Mouse (Mus musculus): ENCODE measurements around the gene Rabgap1l. TPM values are rescaled to one million over a fixed set of nuclear protein-coding genes. Genes with fewer than 3 reads are reported as not detected.

Rabgap1l gene
- total RNA-seq (2021), result 10 to 100 TPM; 28.0 to 34.7 TPM
- long read RNA-seq, experiment 1, partial matches to known transcripts, result 1 of 2 reads
- long read RNA-seq, experiment 1, other reads (novel, unspliced or antisense), result 1 of 2 reads
- long read RNA-seq, experiment 2, partial matches to known transcripts, result 1 of 5 reads
- long read RNA-seq, experiment 2, other reads (novel, unspliced or antisense), result 4 of 5 reads

DNA sequence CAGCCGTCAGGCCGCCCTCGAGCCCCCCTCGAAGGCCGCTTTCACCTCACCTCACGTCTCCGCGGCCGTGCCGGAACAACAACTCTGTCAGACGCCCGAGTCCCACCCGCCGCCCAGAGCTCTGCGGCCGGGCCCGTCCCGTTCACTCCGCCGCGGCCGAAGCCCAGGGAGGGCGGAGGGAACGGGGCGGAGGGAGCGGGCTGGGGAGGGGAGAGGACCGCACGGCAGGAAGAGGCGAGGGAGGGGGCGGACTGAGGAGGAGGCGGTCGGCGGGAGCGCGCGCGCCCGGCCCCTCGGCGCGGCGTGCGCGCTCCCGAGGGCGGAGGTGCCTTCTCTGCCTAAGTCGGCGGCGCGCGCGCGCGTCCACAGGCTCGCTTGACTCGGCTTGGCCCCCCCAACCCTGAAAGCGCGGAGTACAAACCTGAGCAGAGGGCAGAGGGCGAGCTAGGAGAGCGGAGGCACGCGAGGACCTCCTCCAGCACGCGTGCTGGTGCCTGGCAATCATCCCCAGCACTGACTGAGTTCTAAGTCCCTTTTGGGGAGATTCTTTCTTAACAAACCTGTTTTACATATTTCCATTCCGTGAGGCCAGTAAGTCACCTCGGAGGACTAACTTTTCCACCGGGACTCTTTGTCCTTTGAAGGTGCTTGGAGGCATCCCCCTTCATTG is at the start of gene Rabgap1l:
Gene Rabgap1l (minus strand): TSS at position 526 of the 670 bp plus-strand sequence.
- peak; percentile 62 to 69 for DNase-seq (ENCODE audit: low spot score in 2 of 2)

DNA sequence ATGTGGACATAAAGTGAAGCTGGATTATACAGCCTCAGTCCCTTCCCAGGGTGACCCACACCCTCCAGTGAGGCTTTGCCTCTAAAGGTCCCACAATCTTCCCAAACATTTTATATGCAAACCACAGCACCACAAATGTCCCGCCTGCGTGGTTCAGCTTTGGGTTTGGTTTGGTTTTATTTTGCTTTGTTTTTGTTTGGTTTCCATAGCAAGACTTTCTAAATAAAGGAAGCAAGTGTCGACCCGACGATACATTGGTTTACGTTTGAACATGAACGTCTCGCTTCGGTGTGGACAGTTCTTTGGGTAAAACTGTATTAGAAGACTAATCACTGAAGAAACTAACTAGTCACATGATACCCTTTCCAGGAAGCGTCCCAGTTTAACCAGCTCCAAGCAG is 49.6 kb upstream of the Rabgap1l start:
- no peak for DNase-seq (ENCODE audit: low spot score in 2 of 2)

DNA sequence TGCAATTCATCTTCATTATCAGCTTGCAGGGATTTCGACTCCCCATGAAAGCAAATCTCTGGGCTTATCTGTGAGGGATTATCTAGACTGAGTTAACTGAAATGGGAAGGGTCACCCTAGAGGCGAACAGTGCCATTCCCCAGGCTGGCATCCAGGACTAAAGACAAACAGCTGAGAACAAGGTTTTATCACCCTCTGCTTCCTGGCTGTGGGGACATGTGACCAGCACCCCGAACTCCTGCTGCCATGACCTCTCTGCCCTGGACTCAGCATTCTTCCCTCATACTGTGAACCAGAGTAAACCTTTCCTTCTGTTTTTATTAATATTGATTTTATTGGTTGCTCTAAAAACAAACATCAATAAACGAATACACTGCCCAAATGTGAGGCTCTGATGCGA is 47.6 kb upstream of the Rabgap1l start:
- no peak for DNase-seq (ENCODE audit: low spot score in 2 of 2)

DNA sequence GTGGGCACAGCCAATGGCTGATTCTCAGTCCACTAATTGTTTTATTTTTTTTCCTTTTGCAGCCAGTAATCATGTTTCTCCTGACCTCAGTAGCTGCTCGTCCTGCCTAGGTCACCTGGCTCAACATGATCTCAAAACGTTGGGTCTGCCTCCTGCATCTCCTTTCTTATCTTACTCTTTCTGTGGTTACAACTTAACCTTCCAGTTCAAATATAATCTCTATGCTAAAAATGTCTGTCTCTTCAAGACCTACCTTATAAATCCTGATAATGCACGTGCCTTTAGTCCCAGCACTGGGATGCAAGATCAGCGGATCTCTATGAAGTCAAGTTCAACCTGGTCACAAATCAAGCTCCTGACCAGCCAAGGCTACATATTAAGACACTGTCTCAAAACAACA is 46.1 kb upstream of the Rabgap1l start:
- no peak for DNase-seq (ENCODE audit: low spot score in 2 of 2)

DNA sequence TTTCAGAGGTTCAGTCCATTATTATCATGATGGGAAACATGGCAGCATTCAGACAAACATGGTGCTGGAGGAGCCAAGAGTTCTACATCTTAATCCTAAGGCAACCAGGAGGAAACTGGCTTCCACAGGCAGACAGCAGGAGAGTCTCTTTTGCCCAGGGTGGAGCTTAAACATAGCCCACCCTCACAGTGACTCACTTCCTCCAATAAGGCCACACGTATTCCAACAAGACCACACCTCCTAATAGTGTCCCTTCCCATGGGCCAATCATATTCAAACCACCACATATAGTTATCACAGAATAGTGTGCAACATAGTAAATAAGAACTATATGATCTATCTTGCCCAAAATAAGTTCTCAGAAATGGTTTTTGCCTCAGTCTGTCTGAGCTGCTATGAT is 41.4 kb upstream of the Rabgap1l start:
- no peak for DNase-seq (ENCODE audit: low spot score in 2 of 2)

DNA sequence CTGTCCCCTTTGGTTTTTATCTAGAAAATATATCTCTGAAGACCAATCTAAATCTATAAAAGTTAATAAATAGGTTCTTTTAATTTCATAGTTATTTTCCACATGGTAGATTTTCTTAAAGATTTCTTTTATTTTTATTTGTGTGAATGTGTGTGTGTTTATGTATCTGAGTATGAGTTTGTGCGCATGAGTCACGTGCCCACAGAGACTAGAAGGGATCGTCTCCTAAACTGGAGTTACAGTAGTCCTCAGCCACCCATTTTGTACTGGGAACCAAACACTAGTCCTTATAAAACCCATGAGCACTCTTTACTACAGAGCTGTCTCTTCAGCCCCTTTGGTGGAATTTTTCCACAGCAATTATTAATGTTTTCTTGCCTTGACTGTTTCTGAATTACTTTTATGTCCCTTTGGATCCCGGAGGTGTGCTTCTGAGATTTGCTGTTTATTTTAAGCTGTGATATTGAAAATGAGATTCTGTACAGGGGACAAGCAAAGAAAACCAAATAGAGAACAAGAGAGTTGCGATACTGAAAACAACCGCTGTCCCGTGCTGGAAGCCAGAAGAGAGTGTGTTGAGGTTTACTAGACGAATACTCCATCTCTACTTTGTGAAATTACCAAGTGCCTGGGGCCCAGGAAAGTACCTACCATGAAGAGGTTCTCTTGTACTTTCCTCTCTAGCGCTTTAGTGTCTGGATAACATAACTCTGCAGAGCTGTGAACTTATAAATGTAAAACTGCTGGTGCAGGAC is 39.4 kb upstream of the Rabgap1l start:
- DNase-seq (ENCODE audit: low spot score in 2 of 2), result no peak

DNA sequence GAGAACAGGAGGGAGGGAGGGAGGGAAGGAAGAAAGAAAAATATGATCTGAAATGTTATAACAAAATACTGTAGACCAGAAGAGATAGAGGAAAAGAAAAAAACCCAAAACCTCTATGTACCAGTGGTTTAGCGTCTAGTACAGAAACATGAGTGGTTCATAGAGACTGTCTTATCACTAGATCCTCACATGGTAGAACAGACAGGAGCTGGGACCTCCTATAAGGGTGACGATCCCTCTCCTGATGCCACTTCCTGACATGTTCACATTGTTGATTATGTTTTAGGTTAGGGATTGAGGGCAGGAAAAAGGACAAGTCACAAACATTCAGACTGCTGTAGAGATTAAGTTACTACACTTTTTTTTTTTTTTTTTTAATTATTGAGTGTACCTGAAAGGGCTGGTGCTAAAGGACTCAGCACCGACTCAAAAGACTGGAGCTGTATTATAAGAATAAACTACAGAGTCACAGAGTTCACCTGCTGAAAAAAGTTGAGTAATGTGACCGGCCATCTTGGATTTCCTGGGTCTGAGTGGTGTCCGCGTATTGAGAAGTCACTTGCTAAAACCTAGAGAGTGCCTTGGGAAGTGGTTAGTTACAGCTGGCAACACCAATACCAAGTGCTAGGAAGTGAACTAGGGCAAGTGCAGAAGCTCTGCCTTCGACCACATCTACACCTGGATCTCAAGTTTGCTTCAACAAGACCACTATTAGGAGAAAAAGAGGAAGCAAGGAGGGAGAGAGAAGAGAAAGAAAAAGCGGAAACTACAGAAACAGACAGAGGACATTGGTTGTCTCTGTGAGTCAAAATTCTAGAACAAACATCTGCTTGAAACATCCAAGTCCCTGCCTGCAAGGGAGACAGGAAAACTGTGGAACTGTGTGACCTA is 37.8 kb upstream of the Rabgap1l start:
- DNase-seq (ENCODE audit: low spot score in 2 of 2), result no peak

DNA sequence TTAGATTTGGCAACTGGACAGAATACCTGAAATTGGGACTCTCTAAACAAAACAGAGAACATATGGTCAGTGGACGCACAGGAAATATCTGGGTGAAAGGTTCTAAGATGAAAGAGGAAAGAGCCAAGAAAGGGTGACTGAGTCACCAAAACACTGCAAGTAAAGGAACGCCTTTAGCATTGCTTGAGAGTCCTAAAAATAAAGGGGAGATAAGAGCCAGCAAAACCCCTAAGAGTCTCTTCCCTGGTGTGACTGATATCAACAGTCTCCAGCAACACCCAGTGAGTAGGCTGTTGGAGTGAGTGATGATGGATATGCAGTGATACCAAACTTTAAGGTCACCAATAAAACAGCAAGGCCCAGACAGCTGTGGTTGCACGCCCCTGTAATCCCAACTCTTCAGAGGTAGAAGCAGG is 32.4 kb upstream of the Rabgap1l start:
- no peak for DNase-seq (ENCODE audit: low spot score in 2 of 2)

DNA sequence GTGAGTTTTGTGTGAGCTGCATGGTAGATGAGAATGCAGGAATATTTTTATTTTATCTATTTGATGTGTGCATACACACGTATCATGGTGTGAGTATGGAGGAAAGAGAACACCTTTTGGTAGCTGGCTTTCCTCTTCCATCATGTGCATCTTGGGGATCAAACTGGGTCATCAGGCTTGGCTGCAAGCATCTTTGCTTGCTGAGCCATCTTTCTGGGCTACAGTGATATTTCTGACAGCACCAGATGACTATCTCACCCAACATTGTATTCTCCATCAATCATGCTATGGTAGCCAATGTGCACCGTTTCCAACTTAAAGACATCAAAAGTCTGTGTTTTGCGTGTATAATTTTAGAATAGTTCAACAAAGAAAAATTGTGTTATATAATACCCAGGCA is 30.6 kb upstream of the Rabgap1l start:
- no peak for DNase-seq (ENCODE audit: low spot score in 2 of 2)

DNA sequence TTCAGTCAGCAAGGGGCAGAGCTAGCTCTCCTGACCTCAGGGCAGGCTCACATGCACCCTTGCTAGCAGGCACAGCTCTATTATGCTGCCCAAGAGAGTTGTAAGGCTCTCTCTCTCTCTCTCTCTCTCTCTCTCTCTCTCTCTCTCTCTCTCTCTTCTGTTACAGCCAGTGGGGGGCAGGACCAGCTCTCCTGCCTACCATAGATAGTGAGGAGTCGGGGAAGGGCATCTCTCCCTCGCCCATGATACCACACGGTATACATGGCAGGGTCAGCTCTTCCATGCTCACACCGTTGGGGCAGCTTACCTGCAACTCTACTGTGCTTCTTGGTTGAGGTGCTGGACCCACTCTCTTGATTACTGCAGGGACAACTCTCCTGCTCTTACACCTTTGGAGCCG is 21.2 kb upstream of the Rabgap1l start:
- no peak for DNase-seq (ENCODE audit: low spot score in 2 of 2)

DNA sequence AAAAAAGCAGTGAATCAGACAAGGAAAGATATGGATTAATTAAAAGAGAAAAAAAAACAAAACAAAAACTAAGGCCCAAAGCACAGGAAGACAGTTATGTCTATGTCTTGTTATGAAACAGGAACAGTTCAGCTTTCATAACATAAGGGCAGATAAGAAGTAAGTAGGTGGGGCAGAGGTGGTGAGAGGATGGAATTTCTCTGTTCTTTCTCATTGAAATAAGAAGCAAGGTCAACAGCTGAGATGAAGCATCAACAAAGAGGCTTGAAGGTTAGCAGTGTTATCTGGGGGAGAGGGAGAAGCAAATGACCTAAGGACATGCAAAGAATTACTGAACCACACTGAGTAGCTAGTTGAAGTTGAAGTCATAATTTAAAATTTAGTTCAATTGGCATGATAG is 19.4 kb upstream of the Rabgap1l start:
- DNase-seq (ENCODE audit: low spot score in 2 of 2), result no peak

DNA sequence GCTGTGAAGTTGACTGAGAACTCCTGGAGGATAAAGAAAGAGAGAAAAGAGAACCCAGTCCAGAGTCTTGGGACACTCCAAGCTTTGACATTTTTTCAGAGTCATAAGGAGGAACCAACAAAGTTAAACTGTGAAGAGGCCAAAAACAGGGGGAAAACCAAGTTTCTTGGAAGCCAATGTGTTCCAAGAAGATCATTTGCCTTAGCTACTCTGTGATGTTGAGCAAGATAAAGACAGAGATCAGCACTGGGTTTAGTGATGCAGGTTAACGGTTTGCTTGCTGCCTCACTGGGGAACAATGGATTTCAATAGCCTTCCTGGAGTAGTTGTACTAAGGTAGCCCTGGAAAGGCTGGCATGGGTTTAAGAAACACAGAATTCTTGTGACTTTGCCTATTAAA is 18.9 kb upstream of the Rabgap1l start:
- no peak for DNase-seq (ENCODE audit: low spot score in 2 of 2)

DNA sequence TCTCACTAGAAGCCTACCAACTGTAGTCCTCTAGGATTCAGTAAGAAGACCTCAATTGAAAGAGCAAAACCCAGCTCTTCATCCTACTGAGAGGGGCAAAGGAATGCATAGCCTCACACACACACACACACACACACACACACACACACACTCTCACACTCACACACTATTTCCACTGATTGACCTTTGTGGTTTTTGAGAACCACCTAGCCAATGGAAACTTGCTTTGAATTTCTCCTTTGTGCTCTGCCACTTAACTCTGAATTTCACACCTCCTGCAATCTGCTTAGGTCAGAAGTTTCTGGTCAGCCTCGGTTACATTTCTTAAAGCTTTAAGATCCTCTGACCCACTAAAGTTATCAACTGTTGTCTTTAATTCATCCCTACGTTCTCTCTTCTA is 12.3 kb upstream of the Rabgap1l start:
- no peak for DNase-seq (ENCODE audit: low spot score in 2 of 2)

DNA sequence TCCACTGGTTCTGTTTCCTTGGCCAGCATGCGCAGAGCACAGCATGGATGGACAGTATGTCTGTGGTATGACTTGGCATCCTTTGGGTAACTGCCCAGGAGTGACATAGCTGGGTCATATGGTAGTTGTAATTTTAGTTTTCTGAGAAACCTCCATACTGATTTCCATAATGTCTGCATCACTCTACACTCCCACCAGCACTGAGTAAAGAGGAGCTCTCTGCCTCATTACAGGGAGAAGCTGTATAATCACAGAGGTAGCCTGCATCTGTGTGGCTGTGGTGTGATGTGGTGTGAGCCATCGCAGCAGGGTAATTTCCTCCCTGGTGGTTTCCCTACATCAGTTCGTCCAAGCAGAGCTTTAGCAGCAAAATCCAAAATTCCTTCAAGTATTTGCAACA is 7.0 kb upstream of the Rabgap1l start:
- no peak for DNase-seq (ENCODE audit: low spot score in 2 of 2)

DNA sequence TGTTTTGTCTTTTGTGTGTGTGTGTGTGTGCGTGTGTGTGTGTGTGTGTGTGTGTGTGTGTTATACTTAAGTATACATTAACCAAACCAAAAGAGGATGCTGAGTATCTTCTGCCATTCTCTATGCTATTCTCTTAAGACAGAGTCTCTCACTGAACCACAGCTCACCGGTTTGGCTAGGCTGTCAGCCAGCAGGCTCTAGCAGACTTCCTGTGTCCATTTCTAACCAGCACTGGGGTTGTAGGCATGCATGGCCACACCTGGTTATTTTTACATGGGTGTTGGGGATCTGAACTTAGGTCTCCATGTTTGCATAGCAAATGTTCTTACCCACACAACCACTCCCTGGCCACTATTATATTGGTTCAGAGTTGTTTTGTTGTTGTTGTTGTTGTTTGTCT is 2.0 kb upstream of the Rabgap1l start:
- DNase-seq (ENCODE audit: low spot score in 2 of 2), result no peak

DNA sequence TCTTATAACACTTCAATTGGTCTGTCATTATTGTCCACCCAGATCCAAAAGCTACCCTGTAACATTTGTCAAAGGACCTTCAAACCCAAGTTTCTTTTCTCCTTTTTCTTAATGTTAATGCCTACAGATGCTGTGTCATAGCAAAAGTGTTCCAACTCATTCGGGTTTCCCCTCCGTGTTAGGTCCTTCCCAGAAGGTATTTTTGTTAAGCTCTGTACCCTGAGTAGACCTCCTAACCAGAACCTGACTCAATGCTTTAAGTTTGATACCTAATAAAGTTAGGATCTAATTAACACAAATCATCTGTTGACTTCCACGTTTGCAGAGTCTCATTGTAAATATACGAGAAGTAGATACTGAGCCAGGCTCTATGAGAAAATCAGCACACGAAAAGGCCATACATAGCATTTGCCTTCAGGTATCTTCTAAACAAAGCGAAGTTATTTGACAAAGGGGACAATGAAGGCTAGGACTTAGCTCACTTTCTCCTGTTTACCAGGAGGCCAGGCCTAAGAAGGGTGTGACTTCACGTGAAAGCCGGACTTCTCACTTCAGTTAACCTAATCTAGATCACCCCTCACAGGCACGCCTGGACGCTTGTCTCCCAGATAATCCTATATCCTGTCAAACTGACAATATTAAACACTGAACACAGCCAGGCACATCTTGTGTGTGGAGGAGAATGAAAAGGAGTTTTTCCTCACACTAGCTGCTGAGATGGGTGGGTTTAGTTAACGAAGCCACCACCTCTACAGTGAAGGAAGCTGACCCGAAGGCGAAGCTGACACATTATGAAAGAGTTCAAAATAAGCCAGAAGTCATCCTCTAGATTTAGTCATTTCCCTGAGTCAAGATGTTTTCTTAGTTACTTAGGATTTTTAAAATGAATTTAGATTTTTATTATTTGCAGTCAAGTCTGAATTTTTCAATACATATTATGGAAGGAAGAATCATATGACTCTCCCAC is 1.1 kb upstream of the Rabgap1l start:
- DNase-seq (ENCODE audit: low spot score in 2 of 2), result no peak

DNA sequence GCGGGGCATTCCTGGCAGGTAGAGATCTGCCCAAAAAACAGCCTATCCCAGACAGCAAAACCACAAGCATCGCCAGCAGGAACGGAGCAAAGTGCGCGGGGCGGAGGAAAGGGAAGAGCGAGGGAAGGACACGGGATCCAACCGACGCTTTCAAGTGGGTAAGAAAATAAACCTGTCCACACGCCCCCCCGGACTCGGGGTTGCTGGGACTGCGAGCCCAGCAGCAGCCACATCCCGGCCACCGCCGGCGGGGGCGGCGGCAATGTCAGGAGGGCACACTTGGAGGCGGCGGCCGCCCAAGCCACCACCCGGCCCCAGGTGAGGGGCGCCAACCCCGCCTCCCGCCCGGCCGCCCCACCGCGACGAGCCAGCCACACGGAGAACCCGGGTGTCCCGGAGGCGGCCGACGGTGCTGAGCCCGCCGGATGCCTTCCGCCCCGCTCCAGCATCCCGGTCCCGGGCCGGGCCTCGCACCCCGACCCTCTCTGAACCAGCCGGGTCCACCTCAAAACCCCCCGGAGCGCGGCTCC is 790 bp downstream of the Rabgap1l start:
- DNase-seq (ENCODE audit: low spot score in 2 of 2), result peak in 1 of 2 experiments; percentile 9

DNA sequence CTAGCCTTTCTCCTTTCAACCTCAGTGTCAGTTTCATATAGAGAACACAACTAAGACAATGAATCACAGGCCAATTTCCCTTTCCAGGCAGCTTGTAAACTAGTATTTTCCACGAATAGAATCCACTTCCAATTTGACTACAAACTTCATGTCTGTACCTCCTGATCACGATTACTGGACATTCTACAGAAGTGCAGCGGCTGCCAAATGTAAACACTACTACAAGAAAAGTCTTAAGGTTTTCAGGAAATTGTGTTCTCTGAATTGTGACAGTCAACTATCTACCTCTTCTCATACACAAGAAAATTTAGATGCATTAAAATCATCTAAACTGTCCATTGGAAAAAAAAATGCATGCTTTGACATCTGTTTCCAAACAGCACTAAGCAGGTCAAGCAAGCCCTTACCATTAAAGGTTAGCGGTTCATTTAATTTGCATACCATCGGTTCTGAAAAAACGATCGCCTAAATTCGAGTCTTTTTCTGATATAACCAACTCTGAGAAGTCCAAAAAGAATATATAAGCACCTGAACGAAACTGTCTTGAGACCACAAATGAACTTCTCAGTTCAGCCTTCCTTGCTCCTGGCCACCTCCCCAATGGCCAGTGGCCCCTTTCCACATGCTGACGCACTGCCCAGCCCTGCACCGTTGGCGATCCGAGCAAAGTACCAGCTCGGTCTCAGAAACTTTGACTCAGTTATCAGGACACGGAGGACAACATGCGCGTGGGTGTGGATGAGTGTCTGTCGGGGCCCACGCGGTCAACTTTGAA is 1.4 kb downstream of the Rabgap1l start:
- no peak for DNase-seq (ENCODE audit: low spot score in 2 of 2)

DNA sequence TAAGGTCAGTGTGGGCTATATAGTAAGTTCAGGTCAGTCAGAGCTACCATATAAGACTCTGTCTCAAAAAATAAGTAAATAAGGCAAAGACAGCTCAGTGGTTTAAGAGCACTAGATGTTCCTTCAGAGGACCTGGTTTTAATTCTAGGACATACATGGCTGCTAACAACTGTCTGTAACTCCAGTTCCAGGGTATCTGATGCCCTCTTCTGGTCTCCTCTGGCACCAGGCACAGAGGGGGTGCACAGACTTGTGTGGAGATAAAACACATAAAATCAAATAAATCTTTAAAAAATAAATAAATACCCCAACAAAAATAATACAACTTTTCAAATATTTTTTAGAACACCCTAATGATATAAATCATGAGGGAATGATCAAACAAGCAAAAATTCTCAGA is 2.4 kb downstream of the Rabgap1l start:
- no peak for DNase-seq (ENCODE audit: low spot score in 2 of 2)
